ENCODE assay signal across 9 mouse cellular contexts in the genomic region with DNA sequence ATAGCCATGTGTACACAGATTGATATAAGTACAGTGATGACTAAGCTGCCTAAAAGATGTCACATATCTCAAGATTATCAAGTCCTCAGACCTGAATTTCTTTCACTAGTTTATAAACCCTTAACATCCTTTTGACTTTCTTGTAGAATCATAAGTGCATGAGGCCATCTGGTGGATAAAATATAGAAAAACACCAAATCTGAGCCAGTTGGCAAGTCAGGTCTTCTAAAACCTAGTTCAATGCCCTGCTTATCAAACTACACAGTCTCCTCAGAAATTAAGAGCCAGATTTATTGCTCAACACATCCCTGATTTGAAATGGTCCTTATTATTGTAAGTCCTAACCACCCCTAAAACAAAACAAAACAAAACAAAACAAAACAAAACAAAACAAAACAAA. TPM values are rescaled to one million over a fixed set of nuclear protein-coding genes. Genes with fewer than 3 reads are reported as not detected.
DNase-seq lines count a peak whose midpoint lies in the region; ATAC-seq and TF ChIP-seq lines count a peak whose summit lies in the region.
"Had no signal": no experiment of that assay in that cellular context is flagged by ENCODE, and none has a peak within 500 bp of the region (broad histone marks: within the 10 kb centered on the region; RNA-seq: fewer than 3 reads in every experiment).

No protein-coding gene starts in this region.

- H3K36me3 ChIP-seq in liver, postnatal 0 days (replicated peaks; ENCODE audit: insufficient read depth, low read length) = peaks cover 16% of the 10 kb centered on the region
- peaks cover 59% of the 10 kb centered on the region for H3K36me3 ChIP-seq in liver, embryonic 12.5 days

- H3K4me2 ChIP-seq in liver, postnatal 0 days (ENCODE audit: low read depth, low read length) = no peak overlapping the region
- no peak overlapping the region for H3K4me2 ChIP-seq in liver, embryonic 12.5 days

- H3K4me1 ChIP-seq in liver, postnatal 0 days (ENCODE audit: insufficient read depth) = no peaks in the 10 kb centered on the region
- H3K4me1 ChIP-seq in liver, embryonic 12.5 days = peaks cover 5% of the 10 kb centered on the region

- no peak overlapping the region for H3K27ac ChIP-seq in liver, postnatal 0 days (ENCODE audit: low read depth)
- no peak overlapping the region for H3K27ac ChIP-seq in liver, embryonic 12.5 days

- no peaks in the 10 kb centered on the region for H3K27me3 ChIP-seq in liver, postnatal 0 days (ENCODE audit: insufficient read depth, low read length)
- no peaks in the 10 kb centered on the region for H3K27me3 ChIP-seq in liver, embryonic 12.5 days (replicated peaks)

- peak; percentile 40 to 43 for DNase-seq in heart, adult 18-20 months
- no peak for DNase-seq in heart, postnatal 25 days (ENCODE audit: low spot score)
- no peak for DNase-seq in liver, postnatal 0 days
- peak; percentile 56 for DNase-seq in retina, embryonic 14.5 days (ENCODE audit: low spot score)
- no peak for DNase-seq in gastrocnemius, adult 8-10 months (ENCODE audit: low spot score in 2 of 2)
- DNase-seq in adrenal gland, adult 2 months = no peak

- no peak for TF ChIP-seq EP300 in liver, postnatal 0 days (IDR thresholded peaks at IDR 0.05; ENCODE audit: low read depth)

- no peak for ATAC-seq in liver, postnatal 0 days
- no peak for ATAC-seq in liver, embryonic 12.5 days
- peak; percentile 32 for ATAC-seq in activated CD4-positive, CD25-positive, alpha-beta regulatory T cell, adult 4 months

- TF ChIP-seq CTCF in liver, postnatal 0 days (IDR thresholded peaks at IDR 0.05; ENCODE audit: low read depth) = peak; percentile 58

- intact Hi-C loops in heart, postnatal 25 days (cut with DNase I) = loop anchor here (1.0 to 10.0 kb wide), 2 partner anchors 207 to 555 kb away; no protein-coding TSS in a partner anchor

- H3K4me3 ChIP-seq in liver, postnatal 0 days (ENCODE audit: low read depth, low read length) = no peak overlapping the region
- no peak overlapping the region for H3K4me3 ChIP-seq in liver, embryonic 12.5 days
- H3K4me3 ChIP-seq: myocyte had no signal

- no peaks in the 10 kb centered on the region for H3K9me3 ChIP-seq in liver, postnatal 0 days (ENCODE audit: low read length)
- no peaks in the 10 kb centered on the region for H3K9me3 ChIP-seq in liver, embryonic 12.5 days (replicated peaks)

- no peak overlapping the region for H3K9ac ChIP-seq in liver, postnatal 0 days (replicated peaks)
- H3K9ac ChIP-seq in liver, embryonic 12.5 days = no peak overlapping the region

RNA-seq across cellular contexts. Expression of a gene that starts 27.9 kb away (rescaled TPM):
- total RNA-seq in heart, adult 18-20 months (2021) = 10 to 100 TPM; 66.1 to 66.3 TPM
- total RNA-seq in heart, postnatal 25 days (2021) = 10 to 100 TPM; 56.5 to 58.9 TPM
- polyA plus RNA-seq in liver, postnatal 0 days (2015; fragmentation: Nextera tagmentation; extraction: Ambion mirVana) = 5.0 and 6.0 TPM in 2 replicates
- polyA plus RNA-seq in liver, embryonic 12.5 days (2016; fragmentation: Nextera tagmentation; extraction: Ambion mirVana) = 9.6 and 10.6 TPM in 2 replicates
- polyA plus RNA-seq in activated CD4-positive, CD25-positive, alpha-beta regulatory T cell, adult 4 months (2017; shearing (Covaris generic)) = 1 to 10 TPM; 6.5 to 8.2 TPM
- total RNA-seq in gastrocnemius, adult 8-10 months (2022) = 10 to 100 TPM; 16.5 to 20.3 (median 18.0) TPM
- total RNA-seq in adrenal gland, adult 2 months (2021) = 10 to 100 TPM; 33.3 to 33.5 TPM
- 8.1 and 11.8 TPM in 2 replicates for polyA plus RNA-seq in adrenal gland, adult 2 months (2012; rRNA removed)

RNA-seq across cellular contexts. Expression of a gene that starts 45.2 kb away (rescaled TPM):
- total RNA-seq in heart, adult 18-20 months (2021) = under 1 TPM; 0.45 to 0.49 TPM
- total RNA-seq in heart, postnatal 25 days (2021) = under 1 TPM; 0.31 to 0.34 TPM
- 0.97 and 1.7 TPM in 2 replicates for polyA plus RNA-seq in liver, postnatal 0 days (2015; fragmentation: Nextera tagmentation; extraction: Ambion mirVana)
- polyA plus RNA-seq in liver, embryonic 12.5 days (2016; fragmentation: Nextera tagmentation; extraction: Ambion mirVana) = 0.46 and 0.50 TPM in 2 replicates
- not detected for polyA plus RNA-seq in activated CD4-positive, CD25-positive, alpha-beta regulatory T cell, adult 4 months (2017; shearing (Covaris generic))
- under 1 TPM in 2 of 4 experiments, not detected in 2; 0.41 to 0.61 TPM for total RNA-seq in gastrocnemius, adult 8-10 months (2022)
- under 1 TPM; 0.62 to 0.72 TPM for total RNA-seq in adrenal gland, adult 2 months (2021)
- 4.5 and 5.1 TPM in 2 replicates for polyA plus RNA-seq in adrenal gland, adult 2 months (2012; rRNA removed)

RNA-seq across cellular contexts. Expression of a gene that starts 45.7 kb away (rescaled TPM):
- total RNA-seq in heart, adult 18-20 months (2021) = 1 to 10 TPM; 8.1 to 8.3 TPM
- total RNA-seq in heart, postnatal 25 days (2021) = 1 to 10 TPM; 6.7 to 7.0 TPM
- polyA plus RNA-seq in liver, postnatal 0 days (2015; fragmentation: Nextera tagmentation; extraction: Ambion mirVana) = 26.1 and 29.1 TPM in 2 replicates
- 25.7 and 27.3 TPM in 2 replicates for polyA plus RNA-seq in liver, embryonic 12.5 days (2016; fragmentation: Nextera tagmentation; extraction: Ambion mirVana)
- polyA plus RNA-seq in activated CD4-positive, CD25-positive, alpha-beta regulatory T cell, adult 4 months (2017; shearing (Covaris generic)) = 10 to 100 TPM; 10.2 to 14.5 TPM
- 1 to 10 TPM; 6.4 to 7.9 (median 6.8) TPM for total RNA-seq in gastrocnemius, adult 8-10 months (2022)
- total RNA-seq in adrenal gland, adult 2 months (2021) = 10 to 100 TPM; 12.9 to 20.6 TPM
- 12.4 and 13.5 TPM in 2 replicates for polyA plus RNA-seq in adrenal gland, adult 2 months (2012; rRNA removed)

Comparison
In these comparisons a context has a peak if more than half of its experiments do, and no peak if none do; other contexts are left out.
1. DNase-seq: peak in heart, adult 18-20 months (2 of 2) and retina, embryonic 14.5 days (single experiment); none in heart, postnatal 25 days (single experiment), liver, postnatal 0 days (single experiment), gastrocnemius, adult 8-10 months (0 of 2) and adrenal gland, adult 2 months (single experiment).